Mouse (Mus musculus): ENCODE measurements around the gene Fam240a.

DNA sequence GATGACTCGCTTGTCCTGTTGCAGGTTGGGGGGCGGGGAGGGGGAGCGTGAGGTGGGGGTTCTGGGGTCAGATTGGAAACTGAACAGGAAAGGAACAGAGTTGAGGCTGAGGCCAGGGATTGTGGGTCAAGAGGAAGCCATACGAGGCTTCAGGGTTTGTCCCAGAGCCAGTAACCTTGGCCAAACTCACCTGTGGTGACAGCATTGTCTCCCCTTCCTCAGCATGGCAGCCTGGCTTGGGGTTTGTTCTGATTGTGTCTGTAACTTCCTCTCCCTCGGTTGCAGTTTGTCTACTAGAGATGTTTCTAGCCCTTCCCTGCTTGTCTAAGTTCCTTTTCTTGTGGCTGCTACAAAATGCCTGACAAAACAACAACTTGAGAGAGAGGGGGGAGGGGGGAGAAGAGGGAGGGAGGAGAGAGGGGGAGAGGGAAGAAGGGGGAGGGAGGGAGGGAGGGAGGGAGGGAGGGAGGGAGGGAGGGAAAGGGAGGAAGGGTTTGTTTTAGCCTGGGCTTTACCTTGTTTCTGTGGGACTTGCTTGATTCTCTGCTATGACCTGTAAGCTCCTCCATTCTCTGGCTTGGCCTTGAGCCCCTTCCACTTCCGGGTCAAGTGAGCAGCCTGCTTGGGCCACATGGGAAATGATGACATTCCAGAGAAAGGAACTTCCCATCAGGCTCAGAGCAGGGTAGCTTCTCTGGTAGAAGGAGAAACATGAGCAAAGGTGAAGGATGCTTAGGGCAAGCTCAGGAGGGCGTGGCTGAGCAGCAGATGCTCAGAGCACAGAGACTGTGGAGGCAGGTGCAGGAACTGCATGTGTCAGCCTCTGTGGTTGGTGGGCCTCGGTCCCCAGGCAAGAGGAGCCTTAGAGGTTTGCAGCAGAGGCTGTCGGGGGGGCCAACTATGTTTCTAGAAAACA is 29.0 kb downstream of the Fam240a start:
- TF ChIP-seq CTCF (IDR thresholded peaks at IDR 0.05; ENCODE audit: control insufficient read depth, insufficient read depth, low read length) (no peak), POLR2A (IDR thresholded peaks at IDR 0.05; ENCODE audit: borderline replicate concordance, control insufficient read depth, low read depth, low read length) (no peak)
